Mouse (Mus musculus) embryonic facial prominence, embryonic 13.5 days (tissue): ENCODE measurements around the gene Nabp1. TPM values are rescaled to one million over a fixed set of nuclear protein-coding genes. Genes with fewer than 3 reads are reported as not detected.

Source experiments
- ATAC-seq: fragments of 200-750 bp; cut with Nextera tagmentation; 2 replicates; pipeline ENCODE4 v1.8.0; 2017; ENCODE audit warnings: low read depth; ENCODE audit not compliant: insufficient number of reproducible peaks, insufficient read depth, low FRiP score, low TSS enrichment
- H3K27ac ChIP-seq: fragments of 300-500 bp; sonication (generic); 2 replicates; pipeline ENCODE4 v1.5.1; 2015; ENCODE audit warnings: moderate library complexity, mild to moderate bottlenecking, inconsistent platforms
- H3K27me3 ChIP-seq: fragments of 300-500 bp; sonication (generic); 2 replicates; pipeline ENCODE4 v1.6.1; 2015; ENCODE audit warnings: mild to moderate bottlenecking, inconsistent platforms
- H3K36me3 ChIP-seq: fragments of 300-500 bp; sonication (generic); 2 replicates; pipeline ENCODE4 v1.6.1; 2015; ENCODE audit warnings: mild to moderate bottlenecking, inconsistent platforms
- H3K4me1 ChIP-seq: fragments of 300-500 bp; sonication (generic); 2 replicates; pipeline ENCODE4 v1.6.1; 2015; ENCODE audit warnings: inconsistent platforms
- H3K4me2 ChIP-seq: fragments of 300-500 bp; sonication (generic); 2 replicates; pipeline ENCODE4 v1.6.1; 2015; ENCODE audit warnings: moderate library complexity, mild to moderate bottlenecking, inconsistent platforms
- H3K4me3 ChIP-seq: fragments of 300-500 bp; sonication (generic); 2 replicates; pipeline ENCODE4 v1.5.1; 2015; ENCODE audit warnings: mild to moderate bottlenecking, inconsistent platforms
- H3K9ac ChIP-seq: fragments of 300-500 bp; sonication (generic); 2 replicates; pipeline ENCODE4 v1.6.1; 2015; ENCODE audit warnings: mild to moderate bottlenecking, inconsistent platforms
- H3K9me3 ChIP-seq: fragments of 300-500 bp; sonication (generic); 2 replicates; pipeline ENCODE4 v1.6.1; 2016; ENCODE audit warnings: inconsistent platforms
- WGBS: fragments of 180-500 bp; shearing (Covaris S2); methylation state at CpG from one replicate; pipeline ENCODE4 v1.1.7; 2015; ENCODE audit warnings: mixed read lengths; 5-methylcytosine and 5-hydroxymethylcytosine counted together
- polyA plus RNA-seq: library from polyadenylated mRNA; unstranded; fragments of >200 nt; fragmentation: Nextera tagmentation; extraction: Ambion mirVana; gene quantifications from 2 replicates; pipeline ENCODE4 v1.2.1, GENCODE M21; 2015

Nabp1 gene
- polyA plus RNA-seq, 1 experiment from 2014 or later, result 4.5 TPM

DNA sequence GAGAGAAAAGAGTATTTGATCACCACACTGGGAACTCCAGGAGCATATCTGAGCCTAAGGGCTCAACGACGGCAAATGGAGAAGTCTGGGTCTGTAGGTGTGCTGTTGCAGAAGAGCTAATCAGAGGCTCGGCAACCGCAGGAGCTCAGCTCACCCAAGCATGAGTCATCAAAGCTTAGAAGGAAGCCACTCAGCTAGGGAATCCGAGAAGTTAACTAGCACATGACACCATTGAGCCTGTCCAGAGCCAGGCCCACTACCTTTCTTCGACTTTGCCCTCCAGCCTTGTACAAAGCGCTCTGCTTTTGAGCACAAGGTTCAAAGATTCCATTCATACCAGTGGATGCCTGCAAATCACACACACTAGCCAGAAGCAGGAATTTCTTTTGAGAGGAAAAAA, 30.9 kb upstream of the Nabp1 start:
- Histone ChIP-seq H3K9ac (no peak overlapping the region), H3K27me3 (no peaks in the 10 kb centered on the region), H3K4me1 (peaks cover 4% of the 10 kb centered on the region), H3K36me3 (no peaks in the 10 kb centered on the region), H3K4me3 (no peak overlapping the region), H3K27ac (no peak overlapping the region), H3K4me2 (no peak overlapping the region), H3K9me3 (no peaks in the 10 kb centered on the region)
- peak; percentile 67; the same call in 1 of the 2 replicates for ATAC-seq
- 6% methylated on average over 7 of the region's 7 CpGs for WGBS

DNA sequence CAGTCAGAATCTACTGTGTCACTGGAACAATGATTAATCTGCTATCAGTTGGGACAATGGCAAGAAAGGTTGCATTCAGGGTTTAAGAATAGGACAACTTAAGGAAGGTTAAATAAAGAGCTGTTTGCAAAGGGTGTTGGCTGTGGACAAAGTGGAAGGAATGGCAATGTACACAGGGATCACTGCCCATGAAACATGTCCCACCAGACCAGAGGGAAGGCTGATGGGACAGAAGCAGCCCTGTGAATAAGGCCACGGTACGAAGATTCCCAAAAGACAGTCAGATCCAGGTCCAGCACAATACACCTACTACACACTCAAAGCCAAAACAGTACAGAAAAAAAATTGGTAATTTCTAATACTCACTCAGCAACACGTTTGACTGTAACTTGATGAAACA, 30.3 kb upstream of the Nabp1 start:
- Histone ChIP-seq H3K4me1 (peaks cover 4% of the 10 kb centered on the region), H3K4me2 (no peak overlapping the region), H3K27me3 (no peaks in the 10 kb centered on the region), H3K4me3 (no peak overlapping the region), H3K27ac (no peak overlapping the region), H3K36me3 (no peaks in the 10 kb centered on the region), H3K9me3 (no peaks in the 10 kb centered on the region), H3K9ac (no peak overlapping the region)
- WGBS, result 71% methylated on average over 3 of the region's 3 CpGs
- no peak for ATAC-seq

DNA sequence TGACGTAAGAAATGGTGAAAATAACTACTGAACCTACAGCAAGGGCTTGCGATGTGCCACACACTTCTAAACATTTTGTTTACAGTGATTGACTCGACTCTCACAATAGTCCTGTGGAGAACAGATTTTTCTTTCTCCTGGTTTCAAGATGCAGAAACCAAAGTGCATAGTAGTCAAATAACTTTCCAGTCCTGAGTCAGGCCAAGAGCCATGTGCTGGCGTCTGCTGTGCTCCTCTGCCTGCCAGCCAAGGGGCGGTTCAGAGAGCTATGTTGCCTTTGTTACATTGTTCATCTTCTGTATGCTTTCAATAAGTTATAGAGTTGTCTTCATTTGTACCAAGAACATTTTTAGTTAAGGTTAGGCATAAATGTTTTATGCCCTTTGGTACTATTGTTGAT, 29.2 kb upstream of the Nabp1 start:
- Histone ChIP-seq H3K9me3 (no peaks in the 10 kb centered on the region), H3K4me2 (no peak overlapping the region), H3K27ac (no peak overlapping the region), H3K4me1 (peaks cover 4% of the 10 kb centered on the region), H3K27me3 (no peaks in the 10 kb centered on the region), H3K36me3 (no peaks in the 10 kb centered on the region), H3K4me3 (no peak overlapping the region), H3K9ac (no peak overlapping the region)
- WGBS, result 79% methylated on average over 5 of the region's 5 CpGs
- ATAC-seq, result no peak

DNA sequence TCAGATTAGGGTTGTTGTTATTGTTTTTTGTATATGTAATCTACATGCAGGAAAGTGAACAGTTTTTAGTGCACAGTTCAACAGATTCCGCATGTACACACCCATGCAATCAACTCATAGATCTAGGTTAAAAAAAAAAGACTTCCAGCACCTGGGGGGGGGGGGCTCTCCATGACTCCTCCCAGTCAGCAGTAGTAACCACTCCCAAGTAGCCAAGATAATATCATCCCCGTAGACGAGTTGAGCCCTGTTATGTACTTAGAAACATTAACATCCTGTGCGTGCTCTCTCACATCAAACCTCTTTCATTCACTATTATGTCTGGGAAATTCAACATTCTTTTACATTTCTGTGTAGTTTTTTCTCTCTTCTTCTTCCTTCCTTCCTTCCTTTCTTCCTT, 28.0 kb upstream of the Nabp1 start:
- Histone ChIP-seq H3K27me3 (no peaks in the 10 kb centered on the region), H3K36me3 (no peaks in the 10 kb centered on the region), H3K9me3 (no peaks in the 10 kb centered on the region), H3K9ac (no peak overlapping the region), H3K4me1 (peaks cover 4% of the 10 kb centered on the region), H3K4me2 (no peak overlapping the region), H3K27ac (no peak overlapping the region), H3K4me3 (no peak overlapping the region)
- no peak for ATAC-seq
- 82% methylated on average over 4 of the region's 4 CpGs for WGBS

DNA sequence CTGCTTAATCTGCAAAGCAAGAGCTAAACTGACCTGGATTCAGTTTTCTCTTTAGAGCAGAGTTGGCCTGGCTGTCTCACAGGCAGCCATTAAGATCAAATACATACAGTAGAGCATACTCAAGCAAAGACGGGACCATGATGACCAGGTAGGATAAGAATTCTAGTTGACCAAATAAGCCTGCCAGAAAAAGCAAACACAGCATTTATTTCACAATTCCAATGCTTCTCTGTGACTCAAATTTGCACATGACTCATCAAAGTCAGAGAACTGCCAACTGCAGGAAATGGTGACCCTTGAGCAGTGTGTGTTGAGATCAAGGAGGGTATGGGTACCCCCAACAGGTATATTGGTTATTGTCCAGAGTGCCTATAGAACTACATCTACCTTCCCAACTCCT, 27.4 kb upstream of the Nabp1 start:
- H3K4me1 ChIP-seq, result peaks cover 4% of the 10 kb centered on the region
- H3K9me3 ChIP-seq, result no peaks in the 10 kb centered on the region
- H3K27me3 ChIP-seq, result no peaks in the 10 kb centered on the region
- no peak overlapping the region for H3K9ac ChIP-seq
- H3K4me2 ChIP-seq, result no peak overlapping the region
- 80% methylated on average over 1 of the region's 1 CpGs for WGBS
- H3K4me3 ChIP-seq, result no peak overlapping the region
- H3K27ac ChIP-seq, result no peak overlapping the region
- ATAC-seq, result no peak
- H3K36me3 ChIP-seq, result no peaks in the 10 kb centered on the region

DNA sequence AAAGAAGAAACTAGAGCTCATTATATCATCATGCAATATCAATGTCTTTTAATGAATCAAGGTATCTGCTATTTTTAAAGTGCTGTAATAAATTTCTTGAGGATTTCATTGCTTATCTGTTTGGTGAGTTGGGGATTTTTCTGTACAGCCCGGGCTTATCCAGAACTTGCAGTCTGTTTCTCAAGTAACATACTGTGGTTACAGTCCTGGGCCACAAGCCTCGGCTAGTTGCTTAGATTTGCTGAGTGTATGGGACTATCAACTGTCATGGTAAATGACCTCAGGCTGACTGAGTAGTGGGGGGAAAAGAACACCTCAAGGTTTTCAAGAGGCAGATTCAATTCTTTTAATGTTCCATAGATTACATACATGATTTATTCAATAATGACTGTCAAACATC, 24.8 kb upstream of the Nabp1 start:
- H3K4me1 ChIP-seq, result no peaks in the 10 kb centered on the region
- no peaks in the 10 kb centered on the region for H3K27me3 ChIP-seq
- no peak overlapping the region for H3K9ac ChIP-seq
- no peak overlapping the region for H3K4me3 ChIP-seq
- H3K36me3 ChIP-seq, result no peaks in the 10 kb centered on the region
- no peak for ATAC-seq
- 56% methylated on average over 2 of the region's 2 CpGs for WGBS
- H3K9me3 ChIP-seq, result no peaks in the 10 kb centered on the region
- no peak overlapping the region for H3K4me2 ChIP-seq
- H3K27ac ChIP-seq, result no peak overlapping the region

DNA sequence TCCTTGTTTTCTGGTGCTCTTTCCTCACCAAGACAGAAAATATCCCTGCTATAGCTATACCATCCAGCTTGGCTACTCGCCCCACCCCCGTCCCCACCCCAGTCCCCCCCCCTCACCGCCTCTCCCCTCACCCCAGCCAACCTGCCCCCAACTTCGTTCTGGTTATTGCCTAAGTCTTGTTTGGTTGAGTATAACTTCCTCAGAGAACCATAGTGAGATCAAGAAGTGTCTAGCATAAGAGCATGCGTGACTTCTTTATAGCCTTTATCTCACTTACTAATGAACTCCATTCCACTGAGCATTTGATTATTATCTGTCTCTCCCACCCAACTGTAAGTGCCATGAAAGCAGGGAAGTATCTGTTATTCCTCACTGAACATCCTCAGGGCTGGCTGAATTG, 24.1 kb upstream of the Nabp1 start:
- no peak overlapping the region for H3K4me3 ChIP-seq
- no peak overlapping the region for H3K9ac ChIP-seq
- H3K27me3 ChIP-seq, result no peaks in the 10 kb centered on the region
- H3K36me3 ChIP-seq, result no peaks in the 10 kb centered on the region
- H3K4me2 ChIP-seq, result no peak overlapping the region
- H3K9me3 ChIP-seq, result no peaks in the 10 kb centered on the region
- no peak overlapping the region for H3K27ac ChIP-seq
- 85% methylated on average over 5 of the region's 5 CpGs for WGBS
- no peaks in the 10 kb centered on the region for H3K4me1 ChIP-seq
- no peak for ATAC-seq

DNA sequence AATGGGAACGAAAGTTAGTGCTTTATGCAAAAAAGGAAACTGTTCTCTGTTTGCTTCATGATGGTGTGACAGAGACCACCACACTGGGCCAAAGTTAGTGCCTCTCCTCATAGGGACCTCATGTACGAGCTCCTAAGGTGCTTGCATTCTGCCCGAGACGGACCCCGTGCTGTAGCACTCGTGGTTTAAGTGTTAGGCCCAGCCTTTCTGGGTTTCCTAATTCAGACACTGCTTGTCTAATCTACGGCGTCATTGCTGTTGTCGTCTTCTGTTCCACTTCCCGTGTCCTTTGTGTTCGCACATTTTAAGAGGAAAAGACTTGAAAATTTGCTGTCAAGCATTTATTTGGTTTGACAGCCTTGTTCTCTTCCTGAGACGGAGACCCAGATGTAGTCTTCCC, 23.0 kb upstream of the Nabp1 start:
- no peaks in the 10 kb centered on the region for H3K36me3 ChIP-seq
- H3K4me2 ChIP-seq, result no peak overlapping the region
- H3K9ac ChIP-seq, result no peak overlapping the region
- 71% methylated on average over 12 of the region's 12 CpGs for WGBS
- no peaks in the 10 kb centered on the region for H3K4me1 ChIP-seq
- no peak overlapping the region for H3K4me3 ChIP-seq
- no peaks in the 10 kb centered on the region for H3K27me3 ChIP-seq
- ATAC-seq, result no peak
- no peak overlapping the region for H3K27ac ChIP-seq
- no peaks in the 10 kb centered on the region for H3K9me3 ChIP-seq

DNA sequence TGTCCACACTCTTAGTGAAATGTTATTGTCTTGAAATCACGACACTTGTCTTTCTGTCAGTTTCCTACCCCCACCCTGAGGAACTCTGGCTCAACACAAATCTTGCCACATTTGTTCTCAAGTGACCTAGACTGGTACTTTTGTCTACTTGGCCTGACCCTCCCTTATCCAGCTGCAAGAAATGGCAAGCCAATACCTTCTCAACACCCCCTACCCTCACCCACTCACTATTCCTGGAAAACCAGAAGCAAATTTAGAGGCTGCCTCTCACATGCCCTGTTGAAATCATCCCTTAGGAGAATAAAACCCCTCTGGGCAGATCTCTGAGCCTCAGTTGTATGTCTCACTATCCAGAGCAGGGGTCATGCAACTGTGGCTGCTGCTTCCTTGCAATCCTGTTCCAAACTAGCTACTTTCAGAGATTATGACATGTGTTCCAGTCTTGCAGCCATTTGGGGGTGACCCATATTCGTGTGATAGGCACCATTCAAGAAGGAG, 20.4 kb upstream of the Nabp1 start:
- no peak overlapping the region for H3K4me3 ChIP-seq
- H3K9me3 ChIP-seq, result no peaks in the 10 kb centered on the region
- 69% methylated on average over 2 of the region's 2 CpGs for WGBS

DNA sequence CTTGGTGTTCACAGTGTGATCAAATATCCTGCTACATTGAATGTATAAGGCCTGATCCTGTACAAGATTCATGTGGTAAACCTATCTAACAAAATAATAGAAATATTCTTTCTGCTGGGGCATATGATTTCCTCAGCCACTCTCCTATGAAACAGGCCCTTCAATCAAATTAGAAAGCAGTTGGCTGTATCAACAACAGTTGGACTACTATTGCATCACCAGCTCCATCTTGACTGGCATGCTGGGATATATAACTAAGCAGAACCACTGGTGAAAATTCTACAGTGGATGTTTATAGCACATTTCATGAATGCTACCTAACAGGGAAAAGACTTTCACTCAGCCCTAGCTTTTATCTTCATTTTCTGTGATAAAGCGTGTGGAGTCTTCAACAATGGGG, 17.9 kb upstream of the Nabp1 start:
- H3K27me3 ChIP-seq, result no peaks in the 10 kb centered on the region
- H3K27ac ChIP-seq, result no peak overlapping the region
- 86% methylated on average over 1 of the region's 1 CpGs for WGBS
- no peak overlapping the region for H3K9ac ChIP-seq
- H3K4me3 ChIP-seq, result no peak overlapping the region
- no peaks in the 10 kb centered on the region for H3K9me3 ChIP-seq
- no peak overlapping the region for H3K4me2 ChIP-seq
- no peak for ATAC-seq
- H3K4me1 ChIP-seq, result no peaks in the 10 kb centered on the region
- H3K36me3 ChIP-seq, result no peaks in the 10 kb centered on the region

More for the DNA sequence above, 20.4 kb upstream of the Nabp1 start:
- no peaks in the 10 kb centered on the region for H3K27me3 ChIP-seq
- no peak overlapping the region for H3K4me2 ChIP-seq
- H3K4me1 ChIP-seq, result no peaks in the 10 kb centered on the region
- no peaks in the 10 kb centered on the region for H3K36me3 ChIP-seq
- no peak overlapping the region for H3K9ac ChIP-seq
- H3K27ac ChIP-seq, result no peak overlapping the region
- ATAC-seq, result no peak

DNA sequence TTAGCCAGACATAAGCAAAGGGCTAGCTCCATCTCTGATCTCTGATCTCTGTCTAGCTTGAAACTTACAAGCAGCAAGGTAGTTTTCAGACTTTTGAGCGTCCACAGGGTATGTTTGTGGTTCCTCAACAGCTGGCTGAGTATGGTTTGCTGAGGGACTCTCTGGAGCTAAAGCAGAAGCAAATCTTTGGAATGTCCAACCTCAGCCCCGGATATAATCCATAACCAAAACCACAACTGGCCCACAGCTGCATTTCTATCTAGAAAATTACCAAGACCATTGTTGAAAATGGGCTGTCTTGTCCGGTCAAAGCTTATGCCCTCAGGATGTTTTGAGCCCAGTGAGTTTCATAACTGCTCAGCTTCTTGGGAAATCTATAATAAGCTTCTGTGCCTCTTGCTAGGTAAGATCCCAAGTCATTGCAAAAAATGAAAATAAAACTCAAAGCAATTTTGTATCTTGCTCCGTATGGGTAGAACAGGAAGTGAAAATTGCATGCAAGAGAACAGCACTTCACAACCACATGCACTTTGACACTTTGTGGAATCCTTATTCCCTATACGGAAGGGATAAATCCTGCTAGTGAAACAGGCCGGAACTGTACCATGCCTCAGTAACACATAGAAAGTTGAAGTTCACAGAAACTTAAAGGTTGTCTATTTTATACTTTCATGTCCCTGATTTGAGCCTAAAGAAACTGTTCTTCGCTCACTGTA, 15.5 kb upstream of the Nabp1 start:
- no peak for ATAC-seq
- Histone ChIP-seq H3K27ac (no peak overlapping the region), H3K36me3 (no peaks in the 10 kb centered on the region), H3K4me2 (no peak overlapping the region), H3K4me3 (no peak overlapping the region), H3K27me3 (no peaks in the 10 kb centered on the region), H3K9ac (no peak overlapping the region), H3K4me1 (no peaks in the 10 kb centered on the region), H3K9me3 (no peaks in the 10 kb centered on the region)
- 70% methylated on average over 7 of the region's 7 CpGs for WGBS

DNA sequence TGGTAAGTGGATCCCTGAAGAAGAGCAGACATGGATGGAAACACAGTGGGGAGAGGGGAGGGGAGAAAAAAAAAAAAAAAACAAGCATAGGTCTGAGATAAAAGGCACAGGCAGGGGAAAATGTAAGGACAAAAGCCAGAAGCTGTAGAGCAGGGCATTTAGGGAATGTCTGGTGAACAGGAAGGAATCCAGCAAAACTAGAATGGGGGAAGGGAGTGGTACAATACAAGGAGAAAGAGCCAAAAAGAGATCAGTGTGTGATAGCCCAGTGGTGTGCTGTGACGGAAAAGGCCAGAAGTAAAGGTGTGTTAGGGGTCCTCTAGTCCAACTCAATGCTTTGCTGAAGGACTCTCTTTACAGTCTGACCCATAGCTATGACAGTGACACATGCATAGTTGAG, 8.1 kb upstream of the Nabp1 start:
- Histone ChIP-seq H3K4me3 (no peak overlapping the region), H3K27ac (no peak overlapping the region), H3K27me3 (no peaks in the 10 kb centered on the region), H3K4me1 (no peaks in the 10 kb centered on the region), H3K36me3 (no peaks in the 10 kb centered on the region), H3K4me2 (no peak overlapping the region), H3K9me3 (no peaks in the 10 kb centered on the region), H3K9ac (no peak overlapping the region)
- no peak for ATAC-seq
- WGBS, result 57% methylated on average over 1 of the region's 1 CpGs
